Mouse (Mus musculus): ENCODE results near the gene Clybl.

DNA sequence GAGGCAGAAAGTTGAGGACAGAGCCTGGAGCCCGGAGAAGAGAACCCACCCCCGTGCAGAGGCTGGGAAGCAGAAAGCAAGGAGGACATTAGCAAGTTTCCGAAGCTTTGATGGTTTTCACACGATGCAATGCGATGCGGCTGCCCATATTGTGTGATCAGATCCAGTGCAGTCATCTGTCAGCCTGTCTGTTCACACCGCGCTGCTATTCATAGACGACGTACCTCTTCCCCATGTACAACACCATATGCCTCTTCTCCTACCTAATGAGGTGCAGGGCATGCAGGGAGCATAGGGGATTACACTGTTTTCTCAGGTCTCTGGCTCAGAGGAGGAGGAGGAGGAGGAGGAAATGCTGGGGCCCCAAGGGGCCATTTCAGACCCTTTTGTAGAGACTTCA, 255.3 kb downstream of the Clybl start:
- TF ChIP-seq POLR2A (IDR thresholded peaks at IDR 0.05; ENCODE audit: extremely low read depth, insufficient read depth, low read length) (no peak), CTCF (IDR thresholded peaks at IDR 0.05; ENCODE audit: extremely low read depth, insufficient read depth, low read length) (no peak)

Data from cortical plate, adult 2 months (tissue).